Mouse (Mus musculus) frontal cortex, adult 2 months (tissue): ENCODE data around the gene Pik3ca. TPM values are rescaled to one million over a fixed set of nuclear protein-coding genes. Genes with fewer than 3 reads are reported as not detected.

ENCODE experiments used
- DNase-seq, 2 experiments: peaks; one replicate each; pipeline ENCODE4 v3.0.0; 2022; ENCODE audit warnings: low spot score in 1 of 2; ENCODE audit errors: extremely low spot score in 1 of 2
- polyA plus RNA-seq: library from polyadenylated mRNA; depleted of rRNA; stranded (reverse); fragments of >200 nt; gene quantifications from 2 replicates; pipeline ENCODE4 v1.2.3, GENCODE M21; 2012; rRNA removed

The Pik3ca gene
- 20.1 and 23.4 TPM in 2 replicates for polyA plus RNA-seq

- peak; percentile 23 to 51 for DNase-seq
Observed at GRCm38 (mm10) chr3:32397461-32398174, at the start of gene Pik3ca. Pik3ca (plus strand) TSS chr3:32397671.

GRCm38 (mm10) chr3:32347881-32348280, 49.6 kb upstream of the Pik3ca start:
- peak in 1 of 2 experiments; percentile 72 for DNase-seq

GRCm38 (mm10) chr3:32361221-32361620, 36.2 kb upstream of the Pik3ca start:
- no peak for DNase-seq

- DNase-seq = peak in 1 of 2 experiments; percentile 13
Observed at GRCm38 (mm10) chr3:32364195-32364594, 33.3 kb upstream of the Pik3ca start.

- DNase-seq = peak in 1 of 2 experiments; percentile 40
Observed at GRCm38 (mm10) chr3:32364841-32365545, 32.5 kb upstream of the Pik3ca start.

GRCm38 (mm10) chr3:32365546-32366245, 31.8 kb upstream of the Pik3ca start, which contains the start of gene Zmat3:
Zmat3 (minus strand) TSS chr3:32366014.
- peak in 1 of 2 experiments; percentile 85 for DNase-seq

GRCm38 (mm10) chr3:32366246-32366734, 31.2 kb upstream of the Pik3ca start:
- DNase-seq = no peak

GRCm38 (mm10) chr3:32367516-32367915, 30.0 kb upstream of the Pik3ca start:
- no peak for DNase-seq

- DNase-seq = no peak
Observed at GRCm38 (mm10) chr3:32371957-32372356, 25.5 kb upstream of the Pik3ca start.

- no peak for DNase-seq
Observed at GRCm38 (mm10) chr3:32372470-32372869, 25.0 kb upstream of the Pik3ca start.

GRCm38 (mm10) chr3:32373236-32373635, 24.2 kb upstream of the Pik3ca start:
- no peak for DNase-seq

- no peak for DNase-seq
Observed at GRCm38 (mm10) chr3:32379891-32380290, 17.6 kb upstream of the Pik3ca start.

- no peak for DNase-seq
Observed at GRCm38 (mm10) chr3:32381556-32381955, 15.9 kb upstream of the Pik3ca start.

- no peak for DNase-seq
Observed at GRCm38 (mm10) chr3:32392841-32393240, 4.6 kb upstream of the Pik3ca start.

- no peak for DNase-seq
Observed at GRCm38 (mm10) chr3:32393986-32394385, 3.5 kb upstream of the Pik3ca start.

- peak in 1 of 2 experiments; percentile 23 for DNase-seq
Observed at GRCm38 (mm10) chr3:32395771-32396551, 1.5 kb upstream of the Pik3ca start.

- peak; percentile 96 to 98 for DNase-seq
Observed at GRCm38 (mm10) chr3:32396794-32397460, 544 bp upstream of the Pik3ca start.

- DNase-seq = no peak
Observed at GRCm38 (mm10) chr3:32398175-32398538, 686 bp downstream of the Pik3ca start.

- DNase-seq = no peak
Observed at GRCm38 (mm10) chr3:32398623-32399022, 1.2 kb downstream of the Pik3ca start.

- no peak for DNase-seq
Observed at GRCm38 (mm10) chr3:32399381-32399780, 1.9 kb downstream of the Pik3ca start.
